Mouse (Mus musculus) ES-E14 (cell line): ENCODE measurements around the gene Cd52. TPM values are rescaled to one million over a fixed set of nuclear protein-coding genes. Genes with fewer than 3 reads are reported as not detected.

Experiments used
- DNase-seq: peaks from one replicate; pipeline ENCODE4 v3.0.0-alpha.2; 2013; ENCODE audit warnings: low read depth, low spot score
- H3K27ac ChIP-seq: 2 replicates; pipeline ENCODE4 v1.5.1; 2012; ENCODE audit warnings: low read depth, mild to moderate bottlenecking, low read length, moderate library complexity, mixed read lengths; ENCODE audit not compliant: poor library complexity, insufficient read depth, severe bottlenecking
- H3K36me3 ChIP-seq: 2 replicates; pipeline ENCODE4 v1.6.1; 2012; ENCODE audit warnings: mild to moderate bottlenecking, low read length, moderate library complexity, mixed read lengths; ENCODE audit not compliant: control insufficient read depth, poor library complexity, insufficient read depth, severe bottlenecking
- H3K4me1 ChIP-seq, 2 experiments: fragments of 150-350 bp in 1 of 2; sonication (generic) in 1 of 2; 2 replicates each; pipeline ENCODE4 v1.6.1; 2012; ENCODE audit warnings: low read length in 2 of 2, mild to moderate bottlenecking in 1 of 2, mixed read lengths in 1 of 2; ENCODE audit not compliant: control insufficient read depth in 2 of 2, insufficient read depth in 2 of 2, poor library complexity in 1 of 2
- H3K4me3 ChIP-seq, 2 experiments: fragments of 150-350 bp in 1 of 2; sonication (generic) in 1 of 2; 2 replicates each; pipeline ENCODE4 v1.5.1; 2012; ENCODE audit warnings: low read length in 2 of 2, low read depth in 1 of 2, mild to moderate bottlenecking in 1 of 2, mixed read lengths in 1 of 2; ENCODE audit not compliant: insufficient read depth in 1 of 2, poor library complexity in 1 of 2, severe bottlenecking in 1 of 2
- H3K9ac ChIP-seq: 2 replicates; pipeline ENCODE4 v1.6.1; 2012; ENCODE audit warnings: low read depth, mild to moderate bottlenecking, low read length, mixed read lengths; ENCODE audit not compliant: poor library complexity, insufficient read depth, severe bottlenecking
- H3K9me3 ChIP-seq: fragments of 150-350 bp; sonication (generic); 2 replicates; pipeline ENCODE4 v1.6.1; 2012; ENCODE audit warnings: low read depth, mild to moderate bottlenecking, low read length; ENCODE audit not compliant: control insufficient read depth, insufficient read depth
- CHD2 ChIP-seq: IDR thresholded peaks from 2 replicates; pipeline ENCODE4 v1.6.1; 2014; ENCODE audit warnings: mild to moderate bottlenecking, low read depth, low read length, inconsistent platforms
- HCFC1 ChIP-seq: IDR thresholded peaks from 2 replicates; pipeline ENCODE4 v1.6.1; 2012; ENCODE audit warnings: low read length, inconsistent platforms, borderline replicate concordance; ENCODE audit not compliant: insufficient read depth
- MAFK ChIP-seq: IDR thresholded peaks from 2 replicates; pipeline ENCODE4 v1.6.1; 2014; ENCODE audit warnings: mild to moderate bottlenecking, low read depth, low read length, inconsistent platforms; ENCODE audit not compliant: insufficient read depth
- ZC3H11A ChIP-seq: IDR thresholded peaks from 2 replicates; pipeline ENCODE4 v1.6.1; 2012; ENCODE audit warnings: low read depth, mild to moderate bottlenecking, inconsistent platforms, low read length, borderline replicate concordance
- ZNF384 ChIP-seq: IDR thresholded peaks from 2 replicates; pipeline ENCODE4 v1.6.1; 2012; ENCODE audit warnings: low read depth, low read length, inconsistent platforms
- in situ Hi-C, 2 experiments: fragments of 600-800 bp; cut with MboI; formaldehyde crosslinking; loops; one replicate each; pipeline ENCODE4 v1.15.1; 2025; ENCODE audit warnings: low sequenced_read_pairs in 2 of 2, inconsistent platforms in 1 of 2; ENCODE audit not compliant: unreplicated experiment in 2 of 2
- total RNA-seq: library from RNA; depleted of rRNA; stranded (reverse); fragments of 300-350 nt; gene quantifications from 2 replicates; pipeline ENCODE4 v1.2.3, GENCODE M21; 2012

Cd52 gene
- total RNA-seq, 1 experiment: 13.0 TPM

GRCm38 (mm10) chr4:134132117-134132516, 37.2 kb upstream of the Cd52 start:
- H3K9ac ChIP-seq: no peak overlapping the region
- no peak for DNase-seq
- no peak overlapping the region for H3K4me3 ChIP-seq
- H3K36me3 ChIP-seq: peaks cover 20% of the 10 kb centered on the region
- H3K27ac ChIP-seq: no peak overlapping the region
- no peaks in the 10 kb centered on the region for H3K9me3 ChIP-seq
- in situ Hi-C loops: no loop called here
- H3K4me1 ChIP-seq: peaks cover 0 to 7% of the 10 kb centered on the region in 2 experiments; a peak in 1 of 4 replicates
- TF ChIP-seq ZC3H11A (no peak), CHD2 (no peak), HCFC1 (no peak), MAFK (no peak), ZNF384 (no peak)

DNA sequence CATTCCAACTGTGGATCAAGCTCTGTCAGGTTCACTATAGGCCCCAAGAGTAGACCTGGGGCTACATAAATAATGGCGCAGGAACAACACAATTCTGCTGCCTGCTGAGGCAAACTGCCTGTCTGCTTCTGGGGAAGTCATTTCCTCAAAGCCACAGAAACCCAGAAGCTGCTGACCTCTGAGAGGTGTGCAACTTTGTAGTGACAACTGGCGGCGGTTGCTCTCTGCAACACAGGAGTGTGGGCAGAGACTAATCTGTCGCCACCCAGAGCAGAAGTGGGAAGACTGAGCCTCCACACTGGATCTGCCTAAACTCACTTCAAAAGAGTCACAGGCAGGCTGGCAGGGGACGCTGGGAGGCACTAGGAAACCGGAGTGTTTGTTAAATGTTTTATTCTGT, 34.6 kb upstream of the Cd52 start:
- Histone ChIP-seq H3K4me3 (no peak overlapping the region), H3K27ac (no peak overlapping the region), H3K4me1 (peaks cover 0 to 19% of the 10 kb centered on the region in 2 experiments; a peak in 2 of 4 replicates), H3K36me3 (peaks cover 20% of the 10 kb centered on the region), H3K9me3 (no peaks in the 10 kb centered on the region), H3K9ac (no peak overlapping the region)
- in situ Hi-C loops: no loop called here
- DNase-seq: no peak
- TF ChIP-seq ZC3H11A (no peak), CHD2 (no peak), ZNF384 (no peak), HCFC1 (no peak), MAFK (no peak)

GRCm38 (mm10) chr4:134128983-134129362, 34.1 kb upstream of the Cd52 start:
- peak overlapping the region; percentile 64; the same call in 1 of the 2 replicates for H3K9ac ChIP-seq
- in situ Hi-C loops: no loop called here
- no peak for DNase-seq
- no peaks in the 10 kb centered on the region for H3K9me3 ChIP-seq
- H3K36me3 ChIP-seq: peaks cover 20% of the 10 kb centered on the region
- TF ChIP-seq CHD2: no peak
- TF ChIP-seq HCFC1: no peak
- no peak for TF ChIP-seq MAFK
- no peak for TF ChIP-seq ZC3H11A
- no peak for TF ChIP-seq ZNF384
- peak overlapping the region; percentile 82 to 88 for H3K4me3 ChIP-seq
- H3K4me1 ChIP-seq: peaks cover 2 to 21% of the 10 kb centered on the region in 2 experiments; a peak in 3 of 4 replicates
- peak overlapping the region; percentile 30; the same call in 1 of the 2 replicates for H3K27ac ChIP-seq

DNA sequence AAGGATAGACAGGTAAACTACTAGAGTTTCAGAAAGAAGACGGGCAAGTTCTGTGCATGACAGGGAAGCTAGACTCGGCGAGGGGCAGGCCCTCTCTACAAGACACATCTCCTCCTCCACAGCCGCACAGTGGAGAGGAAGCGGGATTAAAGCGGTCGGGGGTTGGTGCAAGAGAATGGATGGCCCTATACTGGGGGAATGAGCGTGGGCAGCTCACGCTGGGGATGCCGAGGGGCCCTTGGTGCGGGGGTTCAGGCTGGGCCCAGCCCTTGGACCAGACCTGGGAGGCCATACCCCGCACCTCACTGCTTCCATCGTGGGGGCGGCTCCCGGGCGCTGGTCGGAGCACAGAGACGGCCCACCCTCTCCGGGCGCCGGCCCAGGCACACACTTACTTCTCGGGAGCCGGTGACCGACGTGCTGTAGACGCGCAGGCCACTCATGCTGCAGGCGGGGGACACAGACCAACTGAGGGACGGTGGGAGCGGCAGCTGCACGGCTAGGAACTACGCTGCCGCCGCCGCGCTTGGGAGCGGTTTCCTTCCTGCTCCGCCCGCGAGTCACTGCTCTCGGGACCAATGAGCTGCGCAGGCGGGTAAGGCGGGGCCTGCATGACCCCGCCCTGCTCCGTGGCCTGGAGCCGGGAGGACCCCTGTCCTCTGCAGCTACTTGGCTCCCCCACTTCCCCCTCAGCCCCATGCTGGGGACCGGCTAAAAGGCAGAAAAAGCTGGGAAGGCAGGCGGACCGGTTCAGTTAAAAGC, 33.5 kb upstream of the Cd52 start, which contains the start of gene Sh3bgrl3:
Gene Sh3bgrl3 (minus strand): TSS at position 569 of the 762 bp plus-strand sequence.
- H3K4me3 ChIP-seq: peak within 1 kb of the TSS; percentile 82 to 88
- DNase-seq: no peak
- H3K36me3 ChIP-seq: peaks cover 20% of the 10 kb centered on the region
- peaks cover 4 to 22% of the 10 kb centered on the region in 2 experiments; a peak in 3 of 4 replicates for H3K4me1 ChIP-seq
- peak within 1 kb of the TSS; percentile 82 for H3K9ac ChIP-seq
- H3K9me3 ChIP-seq: no peaks in the 10 kb centered on the region
- H3K27ac ChIP-seq: peak within 1 kb of the TSS; percentile 35
- in situ Hi-C loops: no loop called here
- TF ChIP-seq ZC3H11A: no peak
- no peak for TF ChIP-seq CHD2
- TF ChIP-seq HCFC1: no peak
- no peak for TF ChIP-seq ZNF384

- in situ Hi-C loops: no loop called here
- H3K27ac ChIP-seq: no peak overlapping the region; the same call in 1 of the 2 replicates
- H3K36me3 ChIP-seq: peaks cover 20% of the 10 kb centered on the region
- H3K9me3 ChIP-seq: no peaks in the 10 kb centered on the region
- H3K4me1 ChIP-seq: peaks cover 4 to 25% of the 10 kb centered on the region in 2 experiments; a peak in 3 of 4 replicates
- no peak for DNase-seq
- TF ChIP-seq MAFK (no peak), CHD2 (no peak), ZC3H11A (no peak), ZNF384 (no peak), HCFC1 (no peak)
- H3K9ac ChIP-seq: peak overlapping the region; percentile 82
- peak overlapping the region; percentile 82 to 88 for H3K4me3 ChIP-seq
Observed at GRCm38 (mm10) chr4:134127793-134128192, 32.9 kb upstream of the Cd52 start.
